Mouse (Mus musculus): Measurements from ENCODE around the gene Fchsd2.
"Not testable (repeated sequence)": the region's sequence is repeated elsewhere in the genome, so short reads cannot be mapped to it uniquely, and the experiment has no call there.

Gene Fchsd2

GRCm38 (mm10) chr7:101109856-101110350, 17.2 kb downstream of the Fchsd2 start:
- in situ Hi-C loops (cut with MboI, MseI): loop anchor here (5.0 kb wide), 1 partner anchor 43 kb away; no protein-coding TSS in a partner anchor

- in situ Hi-C loops (cut with MboI, MseI): no loop called here
These were observed 20.7 kb downstream of the Fchsd2 start for GRCm38 (mm10) chr7:101113410-101113809.

GRCm38 (mm10) chr7:101114328-101114727, 21.7 kb downstream of the Fchsd2 start:
- in situ Hi-C loops (cut with MboI, MseI): no loop called here

- in situ Hi-C loops (cut with MboI, MseI): no loop called here
These were observed 26.7 kb downstream of the Fchsd2 start for GRCm38 (mm10) chr7:101119391-101119790.

GRCm38 (mm10) chr7:101123579-101124347, 31.1 kb downstream of the Fchsd2 start:
- in situ Hi-C loops (cut with MboI, MseI): no loop called here

- in situ Hi-C loops (cut with MboI, MseI): no loop called here
These were observed 35.1 kb downstream of the Fchsd2 start for GRCm38 (mm10) chr7:101127737-101128136.

GRCm38 (mm10) chr7:101128536-101128935, 35.9 kb downstream of the Fchsd2 start:
- in situ Hi-C loops (cut with MboI, MseI): no loop called here

- in situ Hi-C loops (cut with MboI, MseI): no loop called here
These were observed 38.0 kb downstream of the Fchsd2 start for GRCm38 (mm10) chr7:101130646-101131045.

GRCm38 (mm10) chr7:101131281-101131680, 38.6 kb downstream of the Fchsd2 start:
- in situ Hi-C loops (cut with MboI, MseI): no loop called here

GRCm38 (mm10) chr7:101133591-101133990, 40.9 kb downstream of the Fchsd2 start:
- in situ Hi-C loops (cut with MboI, MseI): no loop called here

GRCm38 (mm10) chr7:101134117-101134516, 41.5 kb downstream of the Fchsd2 start:
- in situ Hi-C loops (cut with MboI, MseI): no loop called here

GRCm38 (mm10) chr7:101138819-101139218, 46.2 kb downstream of the Fchsd2 start:
- in situ Hi-C loops (cut with MboI, MseI): no loop called here

GRCm38 (mm10) chr7:101142907-101143306, 50.2 kb downstream of the Fchsd2 start:
- in situ Hi-C loops (cut with MboI, MseI): no loop called here

GRCm38 (mm10) chr7:101144222-101144621, 51.6 kb downstream of the Fchsd2 start:
- in situ Hi-C loops (cut with MboI, MseI): no loop called here

GRCm38 (mm10) chr7:101149039-101149438, 56.4 kb downstream of the Fchsd2 start:
- in situ Hi-C loops (cut with MboI, MseI): no loop called here

- in situ Hi-C loops (cut with MboI, MseI): not testable (repeated sequence)
These were observed 62.2 kb downstream of the Fchsd2 start for GRCm38 (mm10) chr7:101154883-101155282.

GRCm38 (mm10) chr7:101155284-101155683, 62.6 kb downstream of the Fchsd2 start:
- in situ Hi-C loops (cut with MboI, MseI): no loop called here

- in situ Hi-C loops (cut with MboI, MseI): no loop called here
These were observed 67.6 kb downstream of the Fchsd2 start for GRCm38 (mm10) chr7:101160266-101160665.

GRCm38 (mm10) chr7:101162781-101163180, 70.1 kb downstream of the Fchsd2 start:
- in situ Hi-C loops (cut with MboI, MseI): no loop called here

GRCm38 (mm10) chr7:101163878-101164277, 71.2 kb downstream of the Fchsd2 start:
- in situ Hi-C loops (cut with MboI, MseI): no loop called here

- in situ Hi-C loops (cut with MboI, MseI): no loop called here
These were observed 73.9 kb downstream of the Fchsd2 start for GRCm38 (mm10) chr7:101166568-101166967.

- in situ Hi-C loops (cut with MboI, MseI): no loop called here
These were observed 77.8 kb downstream of the Fchsd2 start for GRCm38 (mm10) chr7:101170482-101170881.

- in situ Hi-C loops (cut with MboI, MseI): no loop called here
These were observed 78.3 kb downstream of the Fchsd2 start for GRCm38 (mm10) chr7:101171002-101171401.
